Comparison of ENCODE assay signal across 19 mouse cellular contexts in genomic region chr3:87998747-87999146, GRCm38 (mm10). TPM values are rescaled to one million over a fixed set of nuclear protein-coding genes. Genes with fewer than 3 reads are reported as not detected.
DNase-seq lines count a peak whose midpoint lies in the region; ATAC-seq and TF ChIP-seq lines count a peak whose summit lies in the region.
"Had no signal": no experiment of that assay in that cellular context is flagged by ENCODE, and none has a peak within 500 bp of the region (broad histone marks: within the 10 kb centered on the region; RNA-seq: fewer than 3 reads in every experiment).

No protein-coding gene starts in this region.

- WGBS in midbrain, embryonic 10.5 days = 3% methylated on average over 7 of the region's 7 CpGs
- 2% methylated on average over 7 of the region's 7 CpGs for WGBS in midbrain, embryonic 11.5 days
- 3% methylated on average over 7 of the region's 7 CpGs for WGBS in hindbrain, embryonic 16.5 days
- WGBS in olfactory bulb, adult 2 months = 24% methylated on average over 7 of the region's 7 CpGs

- H3K9me3 ChIP-seq in midbrain, embryonic 10.5 days (replicated peaks) = no peaks in the 10 kb centered on the region; the same call in 1 of the 2 replicates
- no peaks in the 10 kb centered on the region for H3K9me3 ChIP-seq in midbrain, embryonic 11.5 days (ENCODE audit: control insufficient read depth, low read length)
- H3K9me3 ChIP-seq in hindbrain, embryonic 16.5 days (ENCODE audit: control insufficient read depth, low read length) = no peaks in the 10 kb centered on the region
- H3K9me3 ChIP-seq: embryonic facial prominence, embryonic 15.5 days; neural tube, embryonic 12.5 days had no signal

- no peak; the same call in 1 of the 2 replicates for TF ChIP-seq POLR2A in olfactory bulb, adult 2 months (IDR thresholded peaks at IDR 0.05; ENCODE audit: insufficient read depth, low read depth, low read length)

- H3K27ac ChIP-seq in midbrain, embryonic 10.5 days (replicated peaks) = no peak overlapping the region
- H3K27ac ChIP-seq in midbrain, embryonic 11.5 days (ENCODE audit: low read depth, low read length) = no peak overlapping the region
- no peak overlapping the region for H3K27ac ChIP-seq in hindbrain, embryonic 16.5 days (ENCODE audit: low read depth, low read length)
- H3K27ac ChIP-seq in olfactory bulb, adult 2 months (ENCODE audit: insufficient read depth, low read depth, low read length) = no peak overlapping the region
- H3K27ac ChIP-seq in gastrocnemius, adult 2 months = no peak overlapping the region
- H3K27ac ChIP-seq: embryonic facial prominence, embryonic 15.5 days; limb, embryonic 12.5 days; neural tube, embryonic 12.5 days had no signal

- H3K9ac ChIP-seq in midbrain, embryonic 11.5 days (ENCODE audit: low read length) = no peak overlapping the region
- H3K9ac ChIP-seq in hindbrain, embryonic 16.5 days (ENCODE audit: low read depth, low read length) = peak overlapping the region; percentile 69; the same call in 1 of the 2 replicates
- H3K9ac ChIP-seq: embryonic facial prominence, embryonic 15.5 days; limb, embryonic 12.5 days; lung, embryonic 14.5 days had no signal

- H3K4me2 ChIP-seq in midbrain, embryonic 11.5 days = no peak overlapping the region
- peak overlapping the region; percentile 96 for H3K4me2 ChIP-seq in hindbrain, embryonic 16.5 days (ENCODE audit: low read length)
- H3K4me2 ChIP-seq: lung, embryonic 14.5 days had no signal

- no peaks in the 10 kb centered on the region for H3K36me3 ChIP-seq in midbrain, embryonic 10.5 days
- no peaks in the 10 kb centered on the region for H3K36me3 ChIP-seq in midbrain, embryonic 11.5 days (ENCODE audit: control insufficient read depth, insufficient read depth, low read length)
- 0 out of 2 replicates have a peak, but pooled peaks cover 2% of the 10 kb centered on the region for H3K36me3 ChIP-seq in hindbrain, embryonic 16.5 days (ENCODE audit: control insufficient read depth, insufficient read depth, low read length)
- H3K36me3 ChIP-seq: embryonic facial prominence, embryonic 15.5 days; limb, embryonic 12.5 days; neural tube, embryonic 12.5 days had no signal

- peak overlapping the region; percentile 56; the same call in 1 of the 2 replicates for H3K4me3 ChIP-seq in midbrain, embryonic 10.5 days
- H3K4me3 ChIP-seq in midbrain, embryonic 11.5 days (ENCODE audit: low read depth, low read length) = no peak overlapping the region
- peak overlapping the region; percentile 57 for H3K4me3 ChIP-seq in hindbrain, embryonic 16.5 days (ENCODE audit: low read length)
- peak overlapping the region; percentile 64 for H3K4me3 ChIP-seq in olfactory bulb, adult 2 months (ENCODE audit: insufficient read depth, low read depth, low read length)
- H3K4me3 ChIP-seq in gastrocnemius, adult 2 months = no peak overlapping the region

- ATAC-seq in midbrain, embryonic 11.5 days (ENCODE audit: low FRiP score) = no peak
- peak; percentile 79 for ATAC-seq in hindbrain, embryonic 16.5 days

- intact Hi-C loops in gastrocnemius, adult 2 months (cut with DNase I) = no loop called here
- intact Hi-C loops in heart, postnatal 25 days (cut with DNase I) = no loop called here

- peaks cover 62% of the 10 kb centered on the region for H3K4me1 ChIP-seq in midbrain, embryonic 10.5 days
- peaks cover 14% of the 10 kb centered on the region for H3K4me1 ChIP-seq in midbrain, embryonic 11.5 days (ENCODE audit: control insufficient read depth, insufficient read depth, low read length)
- H3K4me1 ChIP-seq in hindbrain, embryonic 16.5 days (ENCODE audit: control insufficient read depth, insufficient read depth, low read depth, low read length) = peaks cover 42% of the 10 kb centered on the region
- peaks cover 52% of the 10 kb centered on the region for H3K4me1 ChIP-seq in olfactory bulb, adult 2 months (ENCODE audit: control insufficient read depth, insufficient read depth, low read length)

- peaks cover 100% of the 10 kb centered on the region for H3K27me3 ChIP-seq in midbrain, embryonic 10.5 days (ENCODE audit: low read depth, poor library complexity, severe bottlenecking)
- peaks cover 91% of the 10 kb centered on the region for H3K27me3 ChIP-seq in midbrain, embryonic 11.5 days (ENCODE audit: control insufficient read depth, insufficient read depth, low read length)
- H3K27me3 ChIP-seq in hindbrain, embryonic 16.5 days (replicated peaks; ENCODE audit: control insufficient read depth, insufficient read depth, low read length) = peaks cover 83% of the 10 kb centered on the region

- no peak for TF ChIP-seq CTCF in olfactory bulb, adult 2 months (IDR thresholded peaks at IDR 0.05; ENCODE audit: insufficient read depth, low read depth, low read length)
- TF ChIP-seq CTCF in gastrocnemius, adult 2 months (IDR thresholded peaks at IDR 0.05) = no peak

- DNase-seq in cerebellum, postnatal 14 days = peak; percentile 36 to 61
- no peak for DNase-seq in cerebellum, postnatal 4 days (ENCODE audit: low spot score in 2 of 2)
- DNase-seq in midbrain, embryonic 10.5 days (ENCODE audit: low spot score) = no peak
- DNase-seq in midbrain, embryonic 11.5 days (ENCODE audit: low spot score, missing footprints) = no peak
- no peak for DNase-seq in gastrocnemius, adult 2 months
- no peak for DNase-seq in heart, postnatal 25 days (ENCODE audit: low spot score)
- DNase-seq: cerebellum, adult 9-11 months; gastrocnemius, postnatal 10 days; kidney, postnatal 14 days; lung, embryonic 14.5 days had no signal

RNA-seq across cellular contexts. Expression of gene Bcan, which starts 1.3 kb away (rescaled TPM):
- 0.41 and 0.86 TPM in 2 replicates for polyA plus RNA-seq in midbrain, embryonic 10.5 days (2016; fragmentation: Nextera tagmentation; extraction: Ambion mirVana)
- polyA plus RNA-seq in midbrain, embryonic 11.5 days (2014; fragmentation: Nextera tagmentation; extraction: Ambion mirVana) = 0.37 and 0.44 TPM in 2 replicates
- 150 and 186 TPM in 2 replicates for polyA plus RNA-seq in hindbrain, embryonic 16.5 days (2015; fragmentation: Nextera tagmentation; extraction: Ambion mirVana)
- polyA plus RNA-seq in olfactory bulb, adult 2 months (2012; ENCODE audit: insufficient read depth, insufficient read length, low replicate concordance, missing spikeins) = not detected in 2 replicates
- total RNA-seq in gastrocnemius, adult 2 months (2021) = not detected
- under 1 TPM; 0.14 to 0.26 TPM for total RNA-seq in heart, postnatal 25 days (2021)
- polyA plus RNA-seq: heart, embryonic 11.5 days; lung, embryonic 14.5 days had no signal

RNA-seq across cellular contexts. Expression of gene Nes, which starts 27.9 kb away (rescaled TPM):
- 125 and 158 TPM in 2 replicates for polyA plus RNA-seq in midbrain, embryonic 10.5 days (2016; fragmentation: Nextera tagmentation; extraction: Ambion mirVana)
- 70.3 and 85.4 TPM in 2 replicates for polyA plus RNA-seq in midbrain, embryonic 11.5 days (2014; fragmentation: Nextera tagmentation; extraction: Ambion mirVana)
- polyA plus RNA-seq in hindbrain, embryonic 16.5 days (2015; fragmentation: Nextera tagmentation; extraction: Ambion mirVana) = 15.6 and 20.2 TPM in 2 replicates
- polyA plus RNA-seq in olfactory bulb, adult 2 months (2012; ENCODE audit: insufficient read depth, insufficient read length, low replicate concordance, missing spikeins) = not detected in 2 replicates
- total RNA-seq in gastrocnemius, adult 2 months (2021) = 10 to 100 TPM in 1 of 2 experiments, 1 to 10 TPM in 1; 9.1 to 17.2 TPM
- total RNA-seq in heart, postnatal 25 days (2021) = 10 to 100 TPM; 20.9 to 25.1 TPM

RNA-seq across cellular contexts. Expression of gene Hapln2, which starts 28.6 kb away (rescaled TPM):
- polyA plus RNA-seq in midbrain, embryonic 10.5 days (2016; fragmentation: Nextera tagmentation; extraction: Ambion mirVana) = 0.10 TPM in 1 of 2 replicates, not detected in the other
- 0.11 TPM in 1 of 2 replicates, not detected in the other for polyA plus RNA-seq in midbrain, embryonic 11.5 days (2014; fragmentation: Nextera tagmentation; extraction: Ambion mirVana)
- polyA plus RNA-seq in hindbrain, embryonic 16.5 days (2015; fragmentation: Nextera tagmentation; extraction: Ambion mirVana) = 0.30 and 0.66 TPM in 2 replicates
- not detected in 2 replicates for polyA plus RNA-seq in olfactory bulb, adult 2 months (2012; ENCODE audit: insufficient read depth, insufficient read length, low replicate concordance, missing spikeins)
- total RNA-seq in gastrocnemius, adult 2 months (2021) = not detected
- not detected for total RNA-seq in heart, postnatal 25 days (2021)
- total RNA-seq: adrenal gland, postnatal 4 days; ES-E14; gastrocnemius, postnatal 10 days had no signal
- polyA plus RNA-seq: heart, embryonic 11.5 days; lung, embryonic 14.5 days; small intestine, adult 2 months had no signal

RNA-seq across cellular contexts. Expression of gene Gpatch4, which starts 44.2 kb away (rescaled TPM):
- polyA plus RNA-seq in midbrain, embryonic 10.5 days (2016; fragmentation: Nextera tagmentation; extraction: Ambion mirVana) = 41.7 and 47.0 TPM in 2 replicates
- polyA plus RNA-seq in midbrain, embryonic 11.5 days (2014; fragmentation: Nextera tagmentation; extraction: Ambion mirVana) = 31.8 and 32.9 TPM in 2 replicates
- 34.9 and 35.8 TPM in 2 replicates for polyA plus RNA-seq in hindbrain, embryonic 16.5 days (2015; fragmentation: Nextera tagmentation; extraction: Ambion mirVana)
- not detected in 2 replicates for polyA plus RNA-seq in olfactory bulb, adult 2 months (2012; ENCODE audit: insufficient read depth, insufficient read length, low replicate concordance, missing spikeins)
- 10 to 100 TPM; 17.9 to 19.6 TPM for total RNA-seq in gastrocnemius, adult 2 months (2021)
- 10 to 100 TPM in 1 of 2 experiments, 1 to 10 TPM in 1; 7.8 to 10.2 TPM for total RNA-seq in heart, postnatal 25 days (2021)

RNA-seq across cellular contexts. Expression of gene Crabp2, which starts 50.3 kb away (rescaled TPM):
- 562 and 684 TPM in 2 replicates for polyA plus RNA-seq in midbrain, embryonic 10.5 days (2016; fragmentation: Nextera tagmentation; extraction: Ambion mirVana)
- 539 and 540 TPM in 2 replicates for polyA plus RNA-seq in midbrain, embryonic 11.5 days (2014; fragmentation: Nextera tagmentation; extraction: Ambion mirVana)
- 49.1 and 52.4 TPM in 2 replicates for polyA plus RNA-seq in hindbrain, embryonic 16.5 days (2015; fragmentation: Nextera tagmentation; extraction: Ambion mirVana)
- not detected in 2 replicates for polyA plus RNA-seq in olfactory bulb, adult 2 months (2012; ENCODE audit: insufficient read depth, insufficient read length, low replicate concordance, missing spikeins)
- under 1 TPM in 1 of 2 experiments, not detected in 1; 0.42 TPM for total RNA-seq in gastrocnemius, adult 2 months (2021)
- total RNA-seq in heart, postnatal 25 days (2021) = not detected
- polyA plus RNA-seq: small intestine, adult 2 months had no signal

Comparison
In these comparisons a context has a peak if more than half of its experiments do, and no peak if none do; other contexts are left out.
1. DNase-seq: peak in cerebellum, postnatal 14 days (2 of 2); none in cerebellum, postnatal 4 days (0 of 2), midbrain, embryonic 10.5 days (single experiment), midbrain, embryonic 11.5 days (single experiment), gastrocnemius, adult 2 months (single experiment) and heart, postnatal 25 days (single experiment).
2. H3K4me3 ChIP-seq: peak in midbrain, embryonic 10.5 days (single experiment), hindbrain, embryonic 16.5 days (single experiment) and olfactory bulb, adult 2 months (single experiment); none in midbrain, embryonic 11.5 days (single experiment) and gastrocnemius, adult 2 months (single experiment).
3. RNA of gene Bcan, which starts 1.3 kb away (polyA plus RNA-seq): 150 to 186 TPM in hindbrain, embryonic 16.5 days; 0.41 to 0.86 TPM in midbrain, embryonic 10.5 days, 0.37 to 0.44 TPM in midbrain, embryonic 11.5 days and not detected in olfactory bulb, adult 2 months; every median in the first group is over 10 times any median in the second.
4. RNA of gene Nes, which starts 27.9 kb away (polyA plus RNA-seq): 125 to 158 TPM in midbrain, embryonic 10.5 days, 70.3 to 85.4 TPM in midbrain, embryonic 11.5 days and 15.6 to 20.2 TPM in hindbrain, embryonic 16.5 days; not detected in olfactory bulb, adult 2 months; every median in the first group is over 10 times any median in the second.